44 mouse cellular contexts compared by ENCODE assay signal in genomic region chr10:51618538-51618937, GRCm38 (mm10). TPM values are rescaled to one million over a fixed set of nuclear protein-coding genes. Genes with fewer than 3 reads are reported as not detected.
"Had no signal": no experiment of that assay in that cellular context is flagged by ENCODE, and none has a peak within 500 bp of the region (broad histone marks: within the 10 kb centered on the region; RNA-seq: fewer than 3 reads in every experiment).

No protein-coding gene starts in this region.

- H3K4me2 ChIP-seq: heart, embryonic 11.5 days; heart, embryonic 13.5 days; heart, embryonic 15.5 days; hindbrain, embryonic 13.5 days; hindbrain, embryonic 15.5 days; kidney, embryonic 15.5 days; limb, embryonic 13.5 days; limb, embryonic 15.5 days; liver, embryonic 12.5 days had no signal

- H3K9me3 ChIP-seq: heart, embryonic 13.5 days; heart, embryonic 15.5 days; hindbrain, embryonic 13.5 days; hindbrain, embryonic 15.5 days; kidney, embryonic 15.5 days; limb, embryonic 13.5 days; limb, embryonic 15.5 days; liver, embryonic 12.5 days had no signal

- H3K36me3 ChIP-seq: heart, embryonic 13.5 days; heart, embryonic 15.5 days; hindbrain, embryonic 13.5 days; hindbrain, embryonic 15.5 days; kidney, embryonic 15.5 days; limb, embryonic 13.5 days; limb, embryonic 15.5 days; liver, embryonic 12.5 days had no signal

- H3K27ac ChIP-seq: heart, adult 2 months; heart, embryonic 13.5 days; heart, embryonic 15.5 days; hindbrain, embryonic 13.5 days; hindbrain, embryonic 15.5 days; hindbrain, postnatal 0 days; kidney, embryonic 15.5 days; kidney, postnatal 0 days; limb, embryonic 13.5 days; limb, embryonic 15.5 days; liver, embryonic 12.5 days; liver, embryonic 14.5 days had no signal

- ATAC-seq: hindbrain, postnatal 0 days; intestine, embryonic 16.5 days; liver, embryonic 12.5 days had no signal

- H3K27me3 ChIP-seq: heart, embryonic 13.5 days; heart, embryonic 15.5 days; hindbrain, embryonic 13.5 days; hindbrain, embryonic 15.5 days; kidney, embryonic 15.5 days; limb, embryonic 13.5 days; limb, embryonic 15.5 days; liver, embryonic 12.5 days had no signal

- H3K9ac ChIP-seq: heart, embryonic 13.5 days; heart, embryonic 15.5 days; hindbrain, embryonic 13.5 days; hindbrain, embryonic 15.5 days; kidney, embryonic 15.5 days; limb, embryonic 13.5 days; limb, embryonic 15.5 days; liver, embryonic 12.5 days; liver, embryonic 14.5 days had no signal

- H3K4me3 ChIP-seq: heart, adult 2 months; heart, embryonic 13.5 days; heart, embryonic 15.5 days; hindbrain, embryonic 13.5 days; hindbrain, embryonic 15.5 days; kidney, embryonic 15.5 days; limb, embryonic 13.5 days; limb, embryonic 15.5 days; liver, embryonic 12.5 days had no signal

- H3K4me1 ChIP-seq: hindbrain, embryonic 13.5 days; hindbrain, embryonic 15.5 days; kidney, embryonic 15.5 days; limb, embryonic 13.5 days; limb, embryonic 15.5 days; liver, embryonic 12.5 days had no signal

- DNase-seq: gastrocnemius, postnatal 14 days; gastrocnemius, postnatal 36 days; heart, adult 11 months; heart, adult 2 months; heart, postnatal 14 days; heart, postnatal 36 days; kidney, adult 11 months; kidney, adult 2 months; kidney, adult 9 months; kidney, postnatal 14 days; kidney, postnatal 36 days; layer of hippocampus, adult 9-11 months; layer of hippocampus, postnatal 36 days; left cerebral cortex, postnatal 4 days had no signal

RNA-seq across cellular contexts. Expression of gene Gprc6a, which starts 12.7 kb away (rescaled TPM):
- total RNA-seq: gastrocnemius, adult 8-10 months; gastrocnemius, postnatal 14 days; gastrocnemius, postnatal 36 days; heart, adult 2 months; heart, postnatal 14 days; heart, postnatal 36 days; hematopoietic stem cell, adult 5-6 weeks; hindbrain, postnatal 0 days; layer of hippocampus, adult 18-20 months; layer of hippocampus, adult 8-10 months; layer of hippocampus, postnatal 14 days; layer of hippocampus, postnatal 36 days; left cerebral cortex, adult 18-20 months; left cerebral cortex, adult 8-10 months; left cerebral cortex, postnatal 10 days; left cerebral cortex, postnatal 25 days; left cerebral cortex, postnatal 4 days; liver, adult 2 months had no signal
- polyA plus RNA-seq: gonadal fat pad, adult 2 months; heart, embryonic 11.5 days; heart, embryonic 13.5 days; heart, embryonic 15.5 days; heart, postnatal 0 days; hindbrain, embryonic 11.5 days; hindbrain, embryonic 13.5 days; hindbrain, embryonic 15.5 days; intestine, embryonic 14.5 days; intestine, embryonic 16.5 days; kidney, adult 2 months; kidney, embryonic 15.5 days; large intestine, adult 2 months; limb, embryonic 11.5 days; limb, embryonic 13.5 days; liver, adult 2 months; liver, embryonic 12.5 days; liver, embryonic 14.5 days had no signal

RNA-seq across cellular contexts. Expression of gene Fam162b, which starts 28.2 kb away (rescaled TPM):
- total RNA-seq: gastrocnemius, adult 8-10 months; gastrocnemius, postnatal 14 days; gastrocnemius, postnatal 36 days; heart, adult 2 months; heart, postnatal 14 days; heart, postnatal 36 days; hematopoietic stem cell, adult 5-6 weeks; hindbrain, postnatal 0 days; layer of hippocampus, adult 18-20 months; layer of hippocampus, adult 8-10 months; layer of hippocampus, postnatal 14 days; layer of hippocampus, postnatal 36 days; left cerebral cortex, adult 18-20 months; left cerebral cortex, adult 8-10 months; left cerebral cortex, postnatal 10 days; left cerebral cortex, postnatal 25 days; liver, adult 2 months had no signal
- polyA plus RNA-seq: gonadal fat pad, adult 2 months; heart, adult 2 months; heart, postnatal 0 days; kidney, adult 2 months; limb, embryonic 11.5 days; liver, adult 2 months; liver, embryonic 14.5 days; liver, embryonic 16.5 days had no signal

RNA-seq across cellular contexts. Expression of gene Rfx6, which starts 59.0 kb away (rescaled TPM):
- total RNA-seq: gastrocnemius, adult 8-10 months; gastrocnemius, postnatal 14 days; gastrocnemius, postnatal 36 days; heart, adult 2 months; heart, postnatal 14 days; heart, postnatal 36 days; hindbrain, postnatal 0 days; layer of hippocampus, adult 18-20 months; layer of hippocampus, adult 8-10 months; layer of hippocampus, postnatal 14 days; layer of hippocampus, postnatal 36 days; left cerebral cortex, adult 18-20 months; left cerebral cortex, adult 8-10 months; left cerebral cortex, postnatal 10 days; left cerebral cortex, postnatal 25 days; left cerebral cortex, postnatal 4 days; liver, adult 2 months had no signal
- polyA plus RNA-seq: gonadal fat pad, adult 2 months; heart, adult 2 months; heart, embryonic 13.5 days; heart, embryonic 15.5 days; heart, postnatal 0 days; hindbrain, embryonic 11.5 days; hindbrain, embryonic 13.5 days; hindbrain, embryonic 15.5 days; hindbrain, postnatal 0 days; kidney, adult 2 months; kidney, postnatal 0 days; limb, embryonic 11.5 days; limb, embryonic 13.5 days; limb, embryonic 15.5 days; liver, adult 2 months; liver, embryonic 16.5 days had no signal
